Mouse (Mus musculus): ENCODE data around the gene Sars.

The Sars gene

DNA sequence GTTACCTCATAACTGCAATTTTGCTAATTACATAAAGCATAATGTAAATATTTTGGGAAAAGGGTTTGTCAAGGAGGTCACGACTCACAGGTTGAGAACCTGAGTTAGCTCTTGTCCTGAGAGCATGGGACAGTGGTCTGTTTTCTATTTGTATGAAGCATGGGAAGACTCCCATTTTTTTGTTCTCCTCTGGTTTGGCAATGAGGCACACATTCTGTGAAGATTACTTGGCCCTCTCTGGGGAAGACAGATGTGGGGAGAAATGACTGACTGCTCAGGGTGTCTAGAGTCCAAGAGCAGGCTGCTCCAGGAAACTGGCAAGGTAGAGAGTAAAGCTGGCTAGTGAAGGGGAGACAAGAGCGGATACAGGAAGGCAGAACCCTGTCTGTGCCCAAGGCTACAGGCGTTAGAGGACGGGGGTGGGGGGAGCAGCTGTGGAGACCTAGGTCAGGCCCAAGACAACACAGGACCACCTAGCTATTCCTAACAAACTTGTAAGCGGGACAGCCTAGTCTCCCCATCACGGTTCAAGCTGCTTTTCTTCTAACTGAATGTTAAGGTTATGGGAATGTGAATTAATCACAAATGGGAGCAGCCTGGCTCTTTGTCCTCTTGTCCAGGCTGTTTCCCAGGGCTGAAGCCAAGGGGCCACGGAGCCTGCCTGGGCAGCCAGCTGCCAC lies 19.9 kb downstream of the Sars start:
- DNase-seq (ENCODE audit: low read depth, low spot score), result no peak

DNA sequence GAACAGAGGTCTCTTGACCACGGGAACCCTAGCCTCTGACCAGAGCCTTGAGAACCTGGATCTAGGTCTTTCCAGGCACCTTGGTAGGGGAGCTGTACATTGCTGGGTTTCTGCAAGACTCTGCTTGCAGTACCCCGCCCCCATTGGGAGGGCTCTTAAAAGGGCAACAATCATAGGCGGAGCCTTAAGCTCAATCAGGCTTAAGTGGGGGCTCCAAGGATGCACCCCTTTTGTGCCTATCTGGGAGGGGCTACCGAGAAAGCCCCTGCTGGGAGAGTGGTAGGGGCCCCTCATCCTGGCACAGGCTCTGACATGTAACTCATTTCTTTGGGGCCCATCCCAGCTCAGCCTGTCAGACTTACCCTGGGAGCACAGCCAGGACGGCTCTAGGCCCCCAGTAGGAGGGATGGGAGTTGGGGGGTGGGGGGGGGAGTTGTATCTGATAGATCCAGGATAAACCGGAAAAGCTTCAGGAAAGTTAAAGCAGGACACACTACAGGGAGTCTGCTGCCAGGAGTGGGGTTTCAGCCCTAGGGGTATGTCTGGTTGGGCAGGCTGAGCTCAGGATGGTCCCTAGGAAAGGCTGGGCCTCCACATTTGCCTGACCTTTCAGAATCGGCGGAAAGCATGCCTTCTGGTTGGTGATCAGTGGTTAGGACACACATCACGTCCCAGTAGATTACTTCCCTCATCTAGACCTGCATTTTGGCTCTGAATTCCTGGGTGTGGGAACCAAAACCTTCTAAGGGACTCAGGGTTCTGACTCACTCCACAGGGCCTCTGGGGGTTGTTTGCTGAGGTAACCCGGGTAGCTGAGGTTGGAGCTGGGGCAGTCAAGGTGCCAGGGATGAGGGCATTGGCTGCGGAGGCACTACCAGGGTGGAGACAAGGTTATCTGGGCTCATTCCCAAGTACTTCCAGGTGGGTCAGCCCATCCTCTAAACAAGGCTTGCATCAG lies 20.9 kb downstream of the Sars start:
- peak; percentile 57 for DNase-seq (ENCODE audit: low read depth, low spot score)

DNA sequence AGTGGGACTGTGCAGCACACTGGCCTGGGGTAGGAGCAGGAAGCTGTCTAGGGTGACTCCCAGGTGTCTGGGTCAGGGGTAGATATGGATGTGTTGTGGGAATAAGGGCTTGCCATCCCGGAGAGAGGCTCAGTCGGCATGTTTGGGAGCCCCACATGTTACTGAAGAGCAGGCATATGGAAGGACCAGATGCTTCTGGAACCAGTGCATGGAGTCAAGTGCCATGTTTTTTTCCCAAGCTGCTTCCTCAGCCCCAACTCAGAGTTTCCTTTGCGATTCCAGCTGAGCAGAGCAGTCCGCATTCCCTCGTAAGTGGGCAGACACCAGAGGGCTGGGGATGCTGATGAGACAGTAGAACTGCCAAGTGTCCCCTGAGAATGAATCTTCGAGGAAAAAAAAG lies 22.0 kb downstream of the Sars start:
- no peak for DNase-seq (ENCODE audit: low read depth, low spot score)

DNA sequence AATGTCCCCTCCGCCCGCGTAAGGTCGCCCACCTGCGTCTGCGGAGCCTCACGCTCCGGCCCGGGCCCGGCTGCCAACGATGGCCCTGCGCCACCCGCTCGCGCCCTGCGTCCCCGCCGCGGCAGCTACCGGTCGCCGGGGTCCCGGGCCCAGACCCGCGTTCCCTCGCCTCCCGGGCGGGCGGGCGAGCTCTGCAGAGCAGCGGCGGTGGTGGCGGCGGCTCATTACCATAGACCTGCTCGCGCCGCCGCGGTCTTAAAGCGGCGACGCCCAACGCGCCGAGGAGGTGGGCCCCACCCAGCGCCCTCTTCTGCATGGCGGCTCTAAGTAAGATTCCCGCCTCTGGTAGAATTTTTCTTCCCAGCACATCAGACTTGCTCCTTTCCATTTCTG lies 29.2 kb downstream of the Sars start:
- peak; percentile 87 for DNase-seq (ENCODE audit: low read depth, low spot score)

DNA sequence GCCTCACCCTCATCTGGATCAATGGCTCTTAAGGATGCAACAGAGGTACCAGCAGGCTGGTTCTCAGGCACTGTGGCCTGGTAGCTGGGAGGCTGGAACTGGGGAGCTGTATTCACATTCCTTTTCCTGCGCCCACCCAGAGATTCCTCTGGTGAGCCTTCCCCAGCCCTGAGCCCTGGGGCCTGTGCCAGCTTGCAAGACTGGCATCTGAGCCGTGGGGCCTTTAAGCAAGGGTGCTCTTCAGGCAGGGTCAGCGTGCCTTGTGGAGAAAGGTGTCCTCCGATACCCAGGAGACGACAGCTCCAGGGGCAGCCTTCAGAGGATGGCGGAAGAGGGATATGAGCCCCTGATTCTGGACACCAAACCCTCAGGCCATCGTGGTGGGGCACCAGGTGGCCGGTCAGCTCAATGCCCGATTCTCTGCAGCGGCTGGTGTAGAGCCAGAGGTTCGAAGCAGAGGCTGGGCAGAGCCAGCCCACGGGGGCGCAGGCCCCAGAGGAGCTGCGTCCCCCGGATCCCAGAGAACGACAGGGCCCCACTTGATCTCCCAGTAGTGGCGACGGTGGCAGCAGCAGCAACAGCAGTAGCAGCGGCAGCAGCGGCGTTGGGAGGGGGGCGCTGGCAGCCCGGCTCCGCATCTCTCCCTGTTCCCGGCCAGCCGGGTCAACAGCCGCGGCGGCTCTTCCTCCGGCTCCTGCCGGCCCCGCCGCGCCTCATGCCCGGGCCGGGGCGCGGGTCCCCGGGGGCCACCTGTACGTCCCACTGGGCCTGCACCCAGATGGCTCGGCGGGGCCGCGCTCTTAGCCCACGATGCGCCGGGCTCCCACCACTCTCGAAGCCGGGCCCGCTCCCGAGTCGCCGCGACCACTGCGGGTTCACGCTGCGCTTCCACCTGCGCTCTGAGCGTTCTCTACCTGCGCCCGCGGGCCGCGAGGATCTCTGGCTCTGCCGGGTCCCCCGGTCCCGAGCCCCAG lies 29.9 kb downstream of the Sars start, which contains the start of gene Celsr2:
Gene Celsr2 (minus strand): TSS at position 696 of the 974 bp plus-strand sequence.
- peak; percentile 41 for DNase-seq (ENCODE audit: low read depth, low spot score)

DNA sequence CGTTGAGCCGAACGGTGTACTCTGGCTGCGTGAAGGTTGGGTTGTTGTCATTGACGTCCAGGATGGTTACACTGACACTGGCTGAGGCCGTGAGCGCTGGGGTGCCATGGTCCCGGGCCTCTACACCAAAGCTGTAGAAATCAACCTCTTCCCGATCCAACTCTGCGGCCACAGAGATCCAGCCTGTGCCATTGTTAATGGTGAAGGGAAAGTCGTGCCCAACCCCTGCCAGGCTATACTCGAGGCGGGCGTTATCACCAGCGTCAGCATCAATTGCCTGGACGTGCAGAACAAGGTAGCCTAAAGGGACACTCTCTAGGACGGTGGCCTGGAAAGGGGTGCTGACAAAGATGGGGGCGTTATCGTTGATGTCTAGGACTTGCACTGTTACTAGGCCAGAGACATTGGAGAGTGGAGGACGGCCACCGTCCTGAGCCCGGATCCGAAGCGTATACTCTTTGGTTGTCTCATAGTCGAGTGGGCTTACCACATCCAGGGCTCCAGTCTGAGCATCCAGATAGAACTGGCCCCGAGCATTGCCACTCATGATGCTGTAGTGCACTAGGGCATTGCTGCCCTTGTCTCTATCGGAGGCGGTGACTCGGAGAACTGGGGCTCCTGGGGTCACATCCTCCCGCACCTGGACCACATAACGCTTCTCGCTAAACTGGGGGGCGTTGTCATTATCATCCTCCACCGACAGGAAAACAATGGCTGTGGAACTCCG lies 31.2 kb downstream of the Sars start:
- DNase-seq (ENCODE audit: low read depth, low spot score), result no peak

DNA sequence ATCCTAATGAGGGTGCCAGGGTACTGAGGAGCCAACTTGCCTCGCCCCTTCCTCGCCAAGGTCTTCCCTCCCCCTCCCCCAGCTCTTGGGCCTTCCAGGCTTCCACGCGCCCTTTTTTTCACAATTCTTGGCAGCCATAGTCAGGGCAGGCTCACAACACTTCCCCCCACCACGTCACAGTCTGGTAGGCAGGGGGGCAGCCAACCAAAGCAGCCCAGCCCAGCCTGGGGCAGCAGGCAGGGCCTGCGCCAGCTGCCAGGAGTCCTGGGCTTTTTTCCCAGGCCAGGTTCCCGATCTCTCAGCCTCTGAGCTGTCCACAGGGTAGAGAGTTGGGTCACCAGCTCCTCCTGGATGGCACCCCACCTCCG lies 33.3 kb downstream of the Sars start:
- DNase-seq (ENCODE audit: low read depth, low spot score), result no peak

DNA sequence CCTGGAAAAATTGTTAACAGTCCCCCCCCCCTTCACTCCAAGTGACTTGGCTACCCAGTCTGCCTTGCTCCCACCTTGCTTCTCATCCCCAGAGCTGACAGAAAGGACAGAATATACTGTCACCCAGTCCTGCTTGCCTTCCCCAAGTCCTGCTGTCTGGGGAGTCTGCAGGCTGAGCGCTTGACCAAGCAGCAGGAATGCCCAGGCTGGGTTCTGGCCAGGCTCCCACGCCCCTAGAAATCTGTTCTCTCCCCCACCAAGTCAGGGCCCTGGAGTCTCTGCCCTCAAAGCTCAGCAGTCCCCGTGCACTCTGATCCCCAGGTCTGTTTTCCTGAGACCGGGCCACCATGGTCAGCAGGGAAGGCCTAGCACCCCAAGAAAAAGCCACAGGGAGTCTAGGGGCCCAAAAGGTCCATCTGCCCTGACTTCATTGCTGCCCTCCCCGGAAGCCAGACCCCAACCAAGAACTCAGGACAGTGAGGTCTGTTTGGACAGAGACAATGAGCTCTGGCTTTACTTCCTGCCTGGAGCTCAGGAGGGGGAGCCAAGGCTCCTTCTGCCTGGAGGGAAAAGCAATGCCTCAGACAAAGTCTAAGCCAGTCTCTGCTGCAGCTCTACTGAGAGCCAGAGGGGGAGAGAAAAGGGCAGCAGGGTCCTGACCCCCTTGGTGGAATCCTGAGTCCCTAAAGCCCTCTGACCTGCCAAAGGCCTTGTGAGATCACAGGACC lies 33.8 kb downstream of the Sars start:
- DNase-seq (ENCODE audit: low read depth, low spot score), result no peak

DNA sequence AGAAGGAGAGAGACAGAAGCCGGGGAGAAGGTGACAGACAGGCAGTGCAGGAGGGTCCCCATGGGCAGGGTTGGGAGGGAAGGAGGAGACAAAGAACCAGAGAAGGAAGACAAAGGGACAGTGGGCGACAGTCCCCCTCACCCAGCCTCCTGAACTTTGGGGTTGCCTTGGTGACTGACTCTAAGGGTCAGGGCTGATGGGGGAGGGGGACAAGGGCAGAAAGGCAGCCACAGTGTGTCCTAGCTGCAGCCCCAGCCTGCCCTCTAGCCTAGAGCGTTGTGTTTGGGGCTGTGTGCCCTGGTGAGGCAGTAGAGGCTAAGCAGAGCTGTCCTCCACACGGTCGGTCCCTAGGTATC lies 34.7 kb downstream of the Sars start:
- DNase-seq (ENCODE audit: low read depth, low spot score), result no peak

DNA sequence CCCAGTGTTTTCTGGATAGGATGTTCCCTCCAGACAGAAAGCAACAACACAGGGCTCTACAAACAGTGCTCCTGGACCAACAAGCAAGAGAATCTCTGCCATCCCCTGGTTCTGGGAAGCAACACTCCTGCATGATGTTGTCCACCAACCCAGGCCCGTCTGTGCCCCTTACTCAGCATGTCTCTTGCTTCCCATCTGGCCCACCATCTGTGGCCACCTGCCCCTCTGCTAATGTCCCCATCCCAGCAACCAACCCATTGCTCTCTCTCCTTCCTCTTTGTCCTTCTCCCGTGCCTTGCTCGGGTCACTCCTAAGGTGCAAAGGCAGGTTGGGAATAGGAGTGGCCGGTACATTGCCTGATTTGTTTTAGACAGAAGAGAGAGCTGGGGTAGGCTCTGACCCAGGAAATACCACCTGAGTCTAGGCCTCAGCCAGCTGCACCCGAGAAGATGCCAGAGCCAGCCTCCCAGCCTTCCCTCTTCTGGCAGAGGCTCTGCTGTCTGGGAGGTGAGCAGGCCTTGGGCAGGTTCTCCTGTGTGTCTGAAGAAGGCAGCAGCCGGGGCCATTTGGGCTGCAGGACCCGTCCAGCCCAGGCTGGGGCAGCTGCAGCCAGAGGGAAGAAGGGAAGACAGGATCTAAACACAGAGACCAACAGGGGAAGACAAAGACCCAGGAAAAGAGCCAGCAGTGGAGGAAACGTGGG lies 35.2 kb downstream of the Sars start:
- no peak for DNase-seq (ENCODE audit: low read depth, low spot score)

DNA sequence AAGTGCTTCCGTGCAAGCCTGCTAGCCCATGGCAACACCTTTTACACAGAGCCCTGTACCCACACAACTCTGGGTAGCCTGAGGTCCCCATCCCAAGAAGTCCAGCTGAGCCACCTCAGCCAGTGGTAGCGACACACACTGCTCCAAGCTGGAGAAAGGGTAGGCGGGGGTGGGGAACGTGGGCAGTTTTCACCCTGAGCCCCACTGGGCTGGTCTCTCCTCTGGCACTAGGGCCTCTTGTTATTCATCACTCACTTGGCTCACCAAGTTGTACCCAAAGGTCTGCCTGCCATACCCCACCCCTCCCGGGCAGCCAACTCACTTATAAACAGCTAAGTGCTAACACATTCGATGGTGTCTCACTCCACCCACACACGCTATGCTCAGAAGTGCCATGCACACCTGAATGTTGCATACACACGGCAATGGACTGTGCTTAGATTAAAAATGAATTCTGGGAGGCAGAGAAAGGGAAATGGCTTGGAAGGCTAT lies 36.4 kb downstream of the Sars start:
- DNase-seq (ENCODE audit: low read depth, low spot score), result no peak

DNA sequence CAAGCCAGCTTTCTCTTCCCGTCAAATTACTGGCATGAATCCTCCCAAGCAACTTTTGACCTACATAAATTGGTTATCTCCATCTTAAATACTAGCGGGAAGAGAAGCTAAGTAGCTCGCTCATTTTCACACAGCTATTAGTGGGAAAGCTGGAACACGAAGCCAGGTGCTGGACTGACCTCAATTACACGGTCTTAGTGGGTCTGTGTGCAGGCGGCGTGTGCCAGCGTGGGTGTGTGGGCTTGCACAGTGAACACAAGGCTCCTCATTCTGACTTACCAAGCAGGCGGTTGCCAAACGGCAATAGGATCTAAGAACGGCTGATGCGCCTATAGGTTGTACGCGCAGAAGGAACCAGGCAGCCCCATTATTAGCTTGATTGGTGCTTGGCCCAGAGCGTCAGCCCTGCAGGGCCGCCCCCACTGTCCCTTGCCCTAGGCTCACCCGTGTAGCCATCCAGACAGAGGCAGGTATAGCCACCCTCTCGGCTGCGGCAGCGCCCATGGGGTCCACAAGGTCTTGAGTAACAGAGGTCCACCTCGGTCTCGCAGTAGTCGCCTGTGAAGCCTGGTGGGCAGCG lies 38.6 kb downstream of the Sars start:
- no peak for DNase-seq (ENCODE audit: low read depth, low spot score)

DNA sequence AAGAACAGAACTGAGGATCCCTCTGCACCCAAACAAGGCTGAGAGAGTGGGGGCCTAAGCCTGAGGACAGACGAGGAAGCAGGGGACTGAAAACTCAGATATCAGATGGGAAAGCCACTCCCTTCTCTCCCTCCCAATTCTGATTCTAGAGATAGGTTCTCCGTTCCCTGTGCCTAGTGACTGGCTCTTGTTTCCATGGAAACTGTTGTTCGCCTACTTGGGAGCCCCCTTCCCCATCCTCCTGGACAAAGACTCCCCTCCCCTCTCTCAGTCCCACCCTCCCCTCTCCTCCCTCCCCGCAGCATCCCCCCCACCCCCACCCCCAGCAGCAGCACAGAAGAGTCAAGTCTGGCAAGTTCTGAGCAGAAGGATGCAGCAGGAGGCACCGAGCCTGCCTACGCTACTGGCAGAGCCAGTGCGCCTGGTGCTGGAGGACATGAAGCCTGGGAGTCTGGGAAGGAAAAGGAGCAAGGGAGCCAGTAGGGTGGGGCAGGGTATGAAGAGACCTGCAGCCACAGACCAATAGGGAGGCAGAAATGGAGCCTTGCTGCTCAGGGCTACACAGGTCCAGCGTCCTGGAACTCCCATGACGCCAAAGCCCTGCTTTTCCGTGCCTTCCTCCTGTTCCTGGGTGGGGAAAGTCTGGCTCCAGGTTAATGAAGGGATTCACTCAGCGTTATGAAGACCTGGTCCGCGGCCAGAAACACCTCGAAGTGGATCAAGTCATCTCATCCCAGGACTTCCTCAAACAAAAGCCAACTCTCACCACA lies 39.3 kb downstream of the Sars start:
- DNase-seq (ENCODE audit: low read depth, low spot score), result no peak

DNA sequence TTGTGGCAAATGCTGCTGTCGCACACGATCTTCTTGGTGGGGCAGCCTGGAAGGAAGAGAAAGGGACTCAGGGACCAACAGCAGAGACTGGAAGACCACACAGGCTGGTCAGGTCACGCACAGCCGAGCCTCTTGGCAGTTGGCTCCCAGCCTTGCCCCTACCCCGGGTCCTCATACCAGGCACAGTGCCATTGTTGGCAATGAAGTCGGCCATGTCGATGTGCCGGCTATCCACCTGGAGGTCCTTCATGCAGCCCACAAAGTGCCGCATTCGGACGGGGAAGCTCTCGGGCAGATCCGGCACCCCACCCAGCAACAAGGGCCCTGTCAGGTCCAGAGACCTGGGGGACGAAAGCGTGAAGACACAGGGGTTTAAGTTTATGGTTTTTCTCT lies 42.5 kb downstream of the Sars start:
- no peak for DNase-seq (ENCODE audit: low read depth, low spot score)

DNA sequence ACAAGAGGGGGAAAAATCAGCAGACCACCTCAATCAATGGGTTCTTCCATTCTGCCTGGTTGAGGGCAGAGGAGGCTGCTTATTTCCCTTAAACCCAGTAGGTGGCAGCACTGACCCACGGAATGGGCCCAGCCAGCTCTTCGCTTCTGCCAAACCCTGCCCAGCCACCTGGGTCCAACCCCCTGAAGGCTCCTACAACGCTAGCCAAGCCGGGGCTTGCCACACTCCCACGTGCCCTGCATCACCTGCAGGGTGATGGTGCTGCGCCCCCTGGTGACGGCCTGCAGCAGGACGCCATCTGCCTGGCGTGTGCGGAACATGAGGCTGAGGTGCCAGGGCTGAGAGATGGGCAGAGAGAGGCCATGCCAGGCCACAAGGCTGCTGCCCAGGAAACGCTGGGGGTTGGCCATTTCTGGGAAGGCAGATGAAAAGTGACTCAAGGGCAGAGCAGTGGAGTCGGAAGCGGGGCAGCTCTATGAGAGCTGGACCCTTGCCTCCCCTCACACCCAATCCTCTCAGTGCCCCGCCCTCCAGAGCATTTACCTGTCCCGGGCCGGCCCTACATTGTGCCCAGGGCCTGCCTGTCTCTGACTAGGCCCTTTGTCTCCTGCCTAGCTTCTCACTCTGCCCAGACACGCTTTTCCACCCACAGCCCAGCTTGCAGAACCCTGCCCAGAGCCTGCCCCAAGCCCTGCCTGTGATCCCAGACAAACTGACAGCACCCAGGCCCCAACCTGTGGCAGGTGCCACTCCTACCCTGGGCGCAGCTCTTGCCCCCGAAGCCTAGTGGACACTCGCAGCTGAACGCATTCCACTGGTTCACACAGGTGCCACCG lies 43.1 kb downstream of the Sars start:
- peak; percentile 97 for DNase-seq (ENCODE audit: low read depth, low spot score)

DNA sequence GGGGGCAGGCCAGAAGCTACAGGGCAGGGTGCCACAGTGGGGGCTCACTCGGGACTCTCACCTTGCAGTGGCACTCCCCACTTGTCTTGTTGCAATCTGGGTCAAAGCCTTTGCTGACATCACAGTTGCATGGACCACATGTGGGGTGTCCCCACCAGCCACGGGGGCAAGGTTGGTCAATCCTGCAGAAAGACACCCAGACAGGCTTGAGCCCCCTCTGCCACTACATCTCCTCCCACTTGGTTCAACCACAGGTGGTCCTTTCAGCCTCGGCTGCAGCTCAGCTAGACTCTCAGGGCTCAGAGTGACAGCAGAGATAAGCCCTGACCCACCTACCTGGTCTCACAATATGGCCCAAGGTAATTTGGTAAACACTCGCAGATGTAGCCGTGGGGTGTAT lies 44.6 kb downstream of the Sars start:
- no peak for DNase-seq (ENCODE audit: low read depth, low spot score)

DNA sequence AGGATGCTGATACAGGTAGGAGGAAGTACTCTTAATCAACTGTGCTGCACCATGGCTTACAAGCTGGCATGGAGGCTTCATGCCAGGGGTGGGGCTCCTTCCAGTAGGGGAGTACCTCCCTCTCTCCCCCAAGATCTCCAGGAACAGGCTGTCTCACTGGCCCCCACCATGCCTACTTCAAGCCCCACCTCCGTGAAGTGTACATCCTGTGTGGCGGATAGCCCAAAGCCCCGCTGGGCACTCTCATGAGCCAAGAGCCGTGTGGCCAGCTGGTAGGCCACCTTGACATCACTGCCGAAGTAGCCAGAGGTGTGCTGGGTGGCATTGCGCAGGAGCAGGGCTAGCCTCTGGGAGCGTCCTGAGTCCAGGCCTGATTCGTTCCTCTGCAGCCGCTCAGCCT lies 46.7 kb downstream of the Sars start:
- DNase-seq (ENCODE audit: low read depth, low spot score), result no peak

DNA sequence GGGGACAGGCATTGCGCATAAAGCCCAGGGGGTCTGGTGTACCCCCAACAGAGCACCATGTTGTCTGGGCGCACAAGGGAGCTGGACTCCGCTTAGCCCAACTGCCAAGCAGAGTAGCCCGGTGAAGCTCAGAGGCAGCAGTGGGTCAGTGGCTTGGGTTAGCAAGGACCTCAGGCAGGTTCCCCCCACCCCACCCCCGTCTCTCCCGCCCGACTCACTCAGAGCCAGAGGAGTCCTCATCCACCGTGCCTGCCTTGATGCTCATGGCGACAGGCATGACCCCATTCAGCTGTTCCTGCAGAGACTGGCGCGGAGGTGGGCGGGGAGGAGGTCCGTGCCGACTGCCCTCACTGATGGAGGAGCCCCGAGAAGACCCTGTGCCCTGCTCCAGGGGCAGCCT lies 52.2 kb downstream of the Sars start:
- DNase-seq (ENCODE audit: low read depth, low spot score), result no peak
